Mouse (Mus musculus): Measurements from ENCODE around the gene Nell1.
"Not testable (repeated sequence)": the region's sequence is repeated elsewhere in the genome, so short reads cannot be mapped to it uniquely, and the experiment has no call there.

Nell1 gene

DNA sequence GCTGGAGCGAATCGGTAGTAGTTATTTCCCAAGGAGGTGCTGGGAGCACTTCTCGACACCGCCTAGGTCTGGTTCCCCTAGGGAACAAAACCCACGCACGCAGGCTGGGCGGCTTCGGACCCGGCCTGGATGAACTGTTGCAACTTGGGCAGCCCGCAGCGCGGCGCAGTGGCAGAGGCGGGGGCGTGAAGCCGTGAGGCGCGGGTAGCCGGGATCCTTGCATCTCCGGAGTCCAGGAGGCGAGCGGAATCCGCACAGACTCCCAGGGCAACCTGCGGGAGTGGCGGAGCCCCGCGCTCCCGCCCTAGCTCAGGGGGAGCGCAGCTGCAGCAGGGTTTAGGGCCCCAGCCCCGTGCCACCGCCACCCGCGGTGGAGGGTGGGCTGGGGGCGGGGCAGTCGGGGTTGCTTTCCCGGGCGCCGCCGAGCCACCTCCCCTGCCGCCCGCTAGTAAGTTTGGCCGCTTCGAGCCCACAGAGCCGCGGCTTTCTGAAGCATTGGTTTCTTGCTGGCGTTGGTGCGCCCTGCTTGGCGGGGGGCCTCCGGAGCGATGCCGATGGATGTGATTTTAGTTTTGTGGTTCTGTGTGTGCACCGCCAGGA is at the start of gene Nell1:
Gene Nell1, plus strand, starts transcription at position 24 of the 600 bp plus-strand sequence.
- DNase-seq (ENCODE audit: low spot score): no peak

DNA sequence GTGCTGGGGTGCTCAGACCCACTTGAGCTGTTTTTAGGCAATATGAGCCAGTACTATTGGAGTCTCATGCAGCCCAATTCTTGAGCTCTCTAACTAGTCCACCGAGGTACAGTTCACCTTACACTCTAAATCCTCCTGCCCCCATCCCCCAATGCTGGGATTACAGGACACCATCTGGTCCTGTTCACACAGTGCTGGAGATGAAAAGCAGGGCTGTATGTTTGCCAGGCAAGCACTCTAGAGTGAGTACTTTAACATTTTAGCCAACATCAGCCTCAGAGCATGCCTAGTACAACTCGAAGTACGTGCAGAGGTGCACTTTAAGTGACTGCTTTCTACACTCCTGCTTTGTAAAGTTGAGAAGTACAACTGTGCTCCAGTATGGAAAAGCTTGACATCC is 46.1 kb upstream of the Nell1 start:
- DNase-seq (ENCODE audit: low spot score): no peak

DNA sequence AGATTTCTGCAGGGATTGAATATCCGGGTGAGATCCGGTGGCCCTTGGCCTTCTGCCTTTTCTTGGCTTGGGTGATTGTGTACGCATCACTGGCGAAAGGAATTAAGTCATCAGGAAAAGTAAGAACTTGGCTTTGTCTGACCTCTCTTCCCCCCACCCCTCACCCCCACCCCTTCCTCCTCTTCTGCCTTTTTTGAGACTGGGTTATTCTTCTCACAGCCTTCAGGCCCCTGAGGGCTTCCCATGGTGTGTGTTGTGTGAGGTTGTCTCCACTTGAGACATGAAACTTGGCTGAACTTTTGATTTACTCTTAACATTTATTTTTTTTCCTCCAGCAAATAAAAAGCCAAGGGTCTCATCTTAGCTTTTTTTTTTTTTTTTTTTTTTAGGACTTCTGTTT is 44.7 kb upstream of the Nell1 start:
- no peak for DNase-seq (ENCODE audit: low spot score)

DNA sequence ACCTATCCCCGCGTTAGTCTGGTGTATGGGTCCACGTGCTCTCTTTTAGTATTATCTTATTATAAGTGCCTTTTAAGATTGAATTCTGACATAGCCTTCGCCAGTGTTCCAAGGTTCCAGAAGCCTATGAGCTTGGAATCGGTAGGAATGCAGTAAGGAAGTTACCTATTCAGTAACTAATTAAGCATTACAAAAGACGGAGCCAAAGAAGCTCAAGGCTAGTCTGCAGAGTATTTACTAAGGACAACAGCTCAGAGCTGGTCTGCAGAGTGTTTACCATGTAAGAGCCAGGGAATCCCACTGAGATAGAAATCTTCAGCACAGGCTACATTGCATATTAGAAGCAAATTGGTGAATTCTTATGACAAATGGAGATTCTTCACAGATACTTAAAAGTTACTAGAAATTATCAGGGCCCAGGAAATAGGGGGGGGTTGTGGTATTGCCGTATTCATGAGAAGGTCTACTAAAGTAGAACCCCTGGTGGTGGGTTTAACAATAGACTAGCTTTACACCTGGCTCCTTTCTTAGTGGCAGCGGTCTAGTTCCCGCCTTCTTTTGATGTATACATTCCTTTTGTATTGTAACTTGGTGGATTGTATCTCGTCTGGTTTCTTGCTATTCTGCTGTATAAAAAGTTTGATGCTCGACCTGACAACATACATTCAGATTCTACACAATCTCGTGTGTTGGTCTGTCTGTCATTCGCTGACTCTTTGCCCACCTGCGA is 41.1 kb upstream of the Nell1 start:
- not testable (repeated sequence) for DNase-seq (ENCODE audit: low spot score)

DNA sequence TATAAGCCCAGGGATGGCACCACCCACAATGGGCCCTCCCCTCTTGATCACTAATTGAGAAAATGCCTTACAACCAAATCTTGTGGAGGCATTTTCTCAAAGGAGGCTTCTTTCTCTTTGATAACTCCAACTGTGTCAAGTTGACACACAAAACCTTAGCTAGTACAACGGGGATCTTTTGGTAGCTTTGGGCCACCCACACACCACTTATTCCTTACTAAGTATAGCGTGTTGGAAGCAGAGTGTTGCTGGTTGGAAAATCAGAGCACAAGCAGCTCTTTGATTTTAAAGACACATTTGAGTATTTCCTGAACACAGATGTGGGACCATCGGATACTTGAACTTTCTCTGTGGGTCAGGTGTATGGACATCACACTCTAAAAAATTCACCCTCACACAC is 37.8 kb upstream of the Nell1 start:
- no peak for DNase-seq (ENCODE audit: low spot score)

DNA sequence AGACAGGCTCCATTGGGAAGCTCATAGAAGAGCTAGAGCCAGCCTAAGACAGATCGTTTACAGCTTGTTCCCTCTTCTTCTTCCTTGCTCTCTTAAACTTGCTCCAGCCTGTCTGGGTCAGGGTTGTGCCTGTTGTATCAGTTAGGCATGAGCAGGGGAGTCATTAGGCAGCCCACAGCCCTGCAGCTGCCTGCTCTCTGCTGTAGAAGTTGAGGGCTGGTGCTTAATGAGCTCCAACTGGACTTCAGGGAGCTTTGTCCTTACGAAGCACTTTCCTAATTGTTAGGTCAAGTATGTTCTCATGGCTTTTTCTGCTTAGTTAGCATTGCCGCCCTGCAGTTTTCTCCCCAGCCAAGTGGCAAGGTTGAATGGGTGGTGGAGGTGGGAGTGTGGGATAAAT is 32.6 kb upstream of the Nell1 start:
- no peak for DNase-seq (ENCODE audit: low spot score)

DNA sequence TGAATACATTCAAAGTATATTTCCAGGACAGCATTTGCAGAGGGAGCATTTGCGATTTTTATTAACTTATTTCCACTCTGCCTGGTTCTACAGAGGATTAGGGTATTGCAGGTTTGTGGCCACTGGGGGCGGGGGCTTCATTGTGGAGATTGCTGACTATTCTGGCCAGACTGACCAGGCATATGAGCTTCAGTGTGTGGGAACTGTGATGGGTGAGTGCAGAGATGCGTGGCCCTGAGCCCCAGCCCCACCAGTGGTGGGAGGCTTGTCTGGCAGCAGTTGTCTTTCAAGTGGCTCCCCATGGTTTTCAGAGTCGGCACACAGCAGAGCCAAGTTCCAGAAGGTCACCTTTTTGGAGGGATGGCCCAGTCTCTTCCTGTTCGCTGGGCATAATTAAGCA is 32.2 kb upstream of the Nell1 start:
- no peak for DNase-seq (ENCODE audit: low spot score)

DNA sequence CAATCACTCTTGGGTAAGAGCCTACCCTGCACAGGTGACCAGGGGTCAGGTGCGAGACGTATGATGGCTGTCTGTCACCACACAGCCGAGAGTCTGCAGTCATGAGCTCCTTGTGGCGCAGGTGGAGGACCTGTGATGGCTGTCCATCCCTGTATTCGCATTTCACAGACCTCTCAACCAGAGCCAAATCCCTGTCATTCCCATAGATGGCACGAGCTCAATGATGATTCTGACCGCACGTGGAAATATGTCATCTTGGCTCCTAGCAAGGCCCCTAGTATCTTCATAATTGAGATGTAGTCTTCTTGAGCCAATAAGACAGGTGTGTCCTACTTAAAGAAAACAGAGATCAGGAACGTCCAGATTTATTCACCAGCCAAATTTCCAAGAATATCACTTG is 28.0 kb upstream of the Nell1 start:
- DNase-seq (ENCODE audit: low spot score): no peak

DNA sequence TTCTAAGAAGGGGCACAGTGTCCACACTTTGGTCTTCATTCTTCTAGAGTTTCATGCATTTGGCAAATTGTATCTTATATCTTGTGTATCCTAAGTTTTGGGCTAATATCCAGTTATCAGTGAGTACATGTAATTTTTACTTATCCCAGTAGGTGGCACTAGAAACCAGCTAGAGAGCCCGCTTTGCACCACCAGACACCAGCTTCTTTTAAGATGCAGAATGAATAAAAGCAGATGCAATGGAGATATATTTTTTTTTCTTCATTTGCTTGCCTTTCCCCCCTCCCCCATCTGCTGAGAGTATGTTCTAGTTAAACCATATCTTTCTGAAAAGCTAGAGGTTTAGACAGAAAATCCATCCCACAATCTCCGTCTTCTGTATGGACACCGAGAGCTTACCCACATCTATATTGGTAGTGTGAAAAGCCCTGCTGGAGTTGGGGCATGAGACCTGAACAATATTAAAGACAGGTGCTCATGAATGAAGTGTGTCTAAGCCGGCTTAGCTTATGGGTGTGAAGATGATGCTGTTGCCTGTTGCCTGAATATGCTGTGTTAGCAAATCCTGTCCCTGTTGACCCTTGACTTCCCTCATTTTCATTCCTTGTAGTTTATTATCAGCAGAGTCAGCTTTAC is 21.0 kb upstream of the Nell1 start:
- DNase-seq (ENCODE audit: low spot score): no peak

DNA sequence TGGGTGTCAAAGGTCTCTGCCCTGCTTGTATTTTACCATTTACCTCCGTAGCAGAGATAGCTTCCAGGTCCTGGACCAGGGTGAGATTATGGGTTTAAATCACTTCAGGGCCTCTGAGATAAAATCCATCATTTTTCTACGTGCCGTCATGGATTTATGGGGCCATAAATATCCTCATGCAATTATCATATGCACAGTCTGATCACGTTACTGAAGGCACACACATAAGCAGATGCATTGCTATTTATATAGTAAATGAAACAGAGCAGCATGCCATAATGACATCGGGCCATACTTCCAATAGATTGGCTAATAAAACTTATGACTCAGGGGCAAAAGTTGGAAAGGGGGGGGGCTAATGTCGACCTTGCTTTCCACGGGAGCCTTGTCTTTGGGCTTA is 19.8 kb upstream of the Nell1 start:
- no peak for DNase-seq (ENCODE audit: low spot score)

DNA sequence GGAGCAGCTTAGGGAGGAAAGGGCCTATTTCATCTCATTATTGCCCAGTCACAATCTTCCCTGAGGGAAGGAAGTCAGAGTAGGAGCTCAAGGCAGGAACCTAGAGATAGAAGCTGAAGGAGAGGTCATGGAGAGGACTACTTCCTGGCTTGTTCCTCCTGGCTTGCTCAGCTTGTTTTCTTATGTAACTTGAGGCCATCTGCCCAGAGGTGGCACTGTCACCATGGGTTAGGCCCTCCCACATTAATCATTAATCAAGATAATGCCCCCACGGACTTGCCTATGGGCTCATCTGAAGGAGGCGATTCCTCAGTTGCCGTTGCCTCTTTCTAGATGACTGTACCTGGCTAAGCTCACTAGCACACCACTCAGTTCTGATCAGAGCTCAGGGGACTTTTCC is 17.5 kb upstream of the Nell1 start:
- DNase-seq (ENCODE audit: low spot score): no peak

DNA sequence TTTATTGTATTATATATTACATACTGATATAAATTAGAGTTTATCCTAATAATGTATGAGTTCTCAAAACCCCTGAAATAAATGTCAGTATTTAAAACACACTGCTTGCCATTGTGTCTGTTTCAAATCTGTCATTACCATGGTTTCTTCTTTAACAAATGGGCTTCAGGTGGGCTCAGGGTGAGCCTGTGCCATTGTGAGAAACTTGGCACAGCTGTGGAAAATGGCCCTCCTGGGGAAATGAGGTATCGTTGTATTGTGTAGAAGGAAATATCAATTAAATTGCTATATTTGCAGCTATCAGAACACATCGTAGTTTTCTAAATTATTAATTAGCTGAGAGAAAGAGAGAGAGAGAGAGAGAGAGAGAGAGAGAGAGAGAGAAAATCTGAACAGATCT is 10.9 kb upstream of the Nell1 start:
- no peak for DNase-seq (ENCODE audit: low spot score)

DNA sequence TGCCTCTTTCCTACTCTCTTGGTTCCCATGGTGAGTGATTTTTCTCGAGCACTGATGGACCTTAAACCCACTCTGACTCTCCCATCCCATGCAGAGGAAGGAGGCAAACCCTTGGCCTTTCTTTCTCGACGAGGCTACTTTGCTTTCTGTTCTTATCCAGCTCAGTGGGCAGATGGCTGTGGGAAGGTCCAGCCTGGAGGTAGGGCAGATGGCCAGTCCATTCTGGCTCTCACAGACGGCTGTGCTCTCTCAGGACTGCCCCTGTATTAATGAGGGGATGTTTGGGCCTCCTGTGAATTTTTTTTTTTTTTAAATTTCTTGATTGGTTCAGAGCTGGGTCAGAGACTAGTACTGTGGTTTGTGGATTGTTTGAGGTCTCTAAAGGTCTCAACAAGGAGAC is 5.1 kb upstream of the Nell1 start:
- DNase-seq (ENCODE audit: low spot score): no peak

DNA sequence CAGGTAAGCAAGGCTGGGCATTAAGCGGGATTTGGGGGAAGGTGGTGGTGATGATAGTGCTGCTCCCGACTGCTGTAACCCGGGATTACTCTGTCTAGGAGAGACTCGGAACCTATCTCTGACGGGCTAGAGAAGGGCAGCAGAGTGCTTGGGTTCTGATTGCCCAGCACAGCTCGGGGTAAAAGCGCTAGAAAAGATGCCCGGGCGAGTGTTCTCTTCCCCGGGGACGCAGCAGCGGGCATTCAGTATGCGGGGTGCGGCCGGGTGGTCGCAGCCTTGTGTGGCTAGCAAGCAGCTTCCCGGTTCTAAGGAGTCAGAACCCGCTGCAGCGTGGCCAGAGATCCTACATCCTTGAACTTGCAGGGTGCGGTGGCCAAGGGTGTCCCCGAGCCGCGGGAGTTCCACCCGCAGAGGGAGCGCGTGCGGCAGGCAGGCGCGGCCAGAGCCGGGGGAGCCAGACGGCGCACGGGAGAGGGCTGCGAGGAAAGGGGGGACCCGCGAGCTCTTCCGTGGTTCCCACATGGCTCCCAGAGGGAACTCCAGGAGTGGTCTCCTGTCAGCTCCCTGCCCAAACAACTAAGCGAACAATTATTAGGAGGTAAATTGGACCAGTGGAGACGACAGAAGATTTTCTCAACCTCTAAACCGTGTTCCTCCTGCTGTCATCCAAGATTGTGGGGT is 917 bp downstream of the Nell1 start:
- no peak for DNase-seq (ENCODE audit: low spot score)

DNA sequence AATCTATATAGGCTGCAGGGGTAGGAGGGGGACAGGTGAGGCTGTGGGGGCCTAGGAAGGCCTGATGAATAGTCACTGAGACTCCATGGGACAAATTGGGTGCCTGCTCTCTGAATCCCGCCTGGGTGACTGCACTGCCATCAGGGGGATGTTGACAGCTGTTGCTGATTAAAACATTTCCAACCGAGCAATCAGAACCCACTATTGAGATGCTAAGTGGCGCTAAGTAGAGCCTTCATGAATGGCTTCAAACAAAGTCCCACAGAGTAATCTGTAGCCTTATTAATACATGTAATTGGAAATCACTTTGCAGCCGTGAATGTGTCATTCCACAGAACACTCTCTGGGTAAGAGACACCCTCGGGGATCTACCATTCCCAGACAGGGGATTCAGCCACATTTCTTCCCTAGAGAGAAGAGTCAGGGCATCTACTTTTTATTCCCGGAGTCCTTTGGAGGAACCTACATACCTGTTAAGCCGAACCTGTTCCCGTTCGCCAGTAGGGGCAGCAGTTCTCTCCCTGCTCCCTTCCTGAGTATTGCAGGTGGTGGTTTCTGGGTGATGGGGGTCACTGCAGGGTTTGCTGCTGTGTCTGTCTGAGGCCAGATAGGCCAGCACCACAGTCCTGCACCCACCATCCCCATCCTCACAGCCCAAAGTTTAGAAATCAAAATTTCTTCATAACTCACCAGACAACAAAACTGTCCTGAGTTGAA is 7.0 kb downstream of the Nell1 start:
- no peak for DNase-seq (ENCODE audit: low spot score)

DNA sequence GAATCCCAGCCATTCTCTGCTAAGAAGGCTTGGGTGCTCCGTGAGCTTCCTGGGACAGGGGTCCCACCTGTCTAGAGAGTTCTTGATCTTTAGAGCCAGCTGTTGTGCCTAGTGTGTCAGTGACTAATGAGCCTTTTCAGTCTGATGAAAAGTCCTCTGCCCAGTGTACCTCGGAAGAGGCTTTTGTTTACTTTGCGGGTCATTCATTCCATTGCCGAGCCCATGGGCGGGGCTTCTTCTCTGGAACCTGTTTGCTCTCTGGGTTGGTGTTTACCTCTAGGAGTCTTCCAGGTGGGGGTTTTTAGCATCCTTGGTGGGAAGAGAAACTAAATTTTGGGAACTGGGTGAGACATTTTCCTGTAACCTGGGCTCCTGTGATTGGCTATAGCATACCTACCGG is 10.0 kb downstream of the Nell1 start:
- DNase-seq (ENCODE audit: low spot score): no peak

DNA sequence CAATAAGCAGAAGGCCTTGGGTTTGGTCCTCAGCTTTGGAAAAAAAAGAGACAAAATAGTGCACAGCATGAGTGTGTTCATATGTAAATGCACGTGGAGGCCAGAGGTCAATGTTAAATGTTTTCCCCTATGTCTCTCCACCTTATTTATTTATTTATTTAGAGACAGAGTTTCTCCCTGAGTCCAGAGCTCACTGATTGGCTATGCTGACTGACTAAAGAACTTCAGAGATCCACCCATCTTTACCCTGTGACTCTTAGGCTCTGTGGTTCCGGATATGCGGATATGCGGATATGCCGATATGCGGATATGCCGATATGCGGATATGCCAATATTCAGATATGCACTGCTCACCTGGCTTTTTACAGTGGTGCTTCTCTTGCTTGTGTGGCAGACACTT is 11.3 kb downstream of the Nell1 start:
- DNase-seq (ENCODE audit: low spot score): no peak

DNA sequence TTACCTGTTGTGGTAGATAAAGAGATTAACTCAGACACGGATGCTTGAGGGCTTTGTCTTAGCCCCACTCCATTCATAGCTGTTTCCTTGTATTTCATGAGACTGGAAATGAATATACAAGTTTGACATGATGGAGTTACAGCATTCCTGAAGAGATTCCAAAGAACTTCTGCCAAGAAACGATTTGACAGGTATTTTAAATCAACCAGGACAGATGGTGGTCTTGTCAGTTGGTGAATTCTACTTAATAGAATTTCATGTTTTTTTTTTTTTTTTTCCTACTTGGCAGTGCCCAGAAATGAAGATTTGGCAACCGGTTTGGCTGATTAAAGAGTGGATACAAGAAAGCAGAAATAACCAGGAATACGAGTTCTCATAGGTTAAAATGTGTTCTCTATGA is 24.7 kb downstream of the Nell1 start:
- DNase-seq (ENCODE audit: low spot score): no peak

DNA sequence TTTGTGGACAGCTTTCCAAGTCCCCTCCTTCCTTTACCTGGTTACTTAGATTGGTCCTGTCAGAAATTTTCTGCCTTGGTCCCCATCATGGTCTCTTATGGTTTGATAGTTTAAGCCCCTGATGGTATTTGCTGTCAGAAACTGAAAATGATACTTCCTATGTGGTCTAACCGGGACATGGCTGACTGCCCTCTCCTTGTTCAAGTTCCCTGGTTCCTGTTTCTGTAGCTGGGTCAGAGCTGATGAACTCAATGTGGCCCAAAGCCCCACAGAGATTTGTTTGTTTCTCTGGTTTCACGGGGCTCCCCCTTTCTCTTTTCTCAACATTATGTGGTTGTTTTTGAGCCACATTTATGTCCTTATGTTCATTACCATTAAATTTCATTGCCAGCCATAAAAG is 30.6 kb downstream of the Nell1 start:
- DNase-seq (ENCODE audit: low spot score): no peak

DNA sequence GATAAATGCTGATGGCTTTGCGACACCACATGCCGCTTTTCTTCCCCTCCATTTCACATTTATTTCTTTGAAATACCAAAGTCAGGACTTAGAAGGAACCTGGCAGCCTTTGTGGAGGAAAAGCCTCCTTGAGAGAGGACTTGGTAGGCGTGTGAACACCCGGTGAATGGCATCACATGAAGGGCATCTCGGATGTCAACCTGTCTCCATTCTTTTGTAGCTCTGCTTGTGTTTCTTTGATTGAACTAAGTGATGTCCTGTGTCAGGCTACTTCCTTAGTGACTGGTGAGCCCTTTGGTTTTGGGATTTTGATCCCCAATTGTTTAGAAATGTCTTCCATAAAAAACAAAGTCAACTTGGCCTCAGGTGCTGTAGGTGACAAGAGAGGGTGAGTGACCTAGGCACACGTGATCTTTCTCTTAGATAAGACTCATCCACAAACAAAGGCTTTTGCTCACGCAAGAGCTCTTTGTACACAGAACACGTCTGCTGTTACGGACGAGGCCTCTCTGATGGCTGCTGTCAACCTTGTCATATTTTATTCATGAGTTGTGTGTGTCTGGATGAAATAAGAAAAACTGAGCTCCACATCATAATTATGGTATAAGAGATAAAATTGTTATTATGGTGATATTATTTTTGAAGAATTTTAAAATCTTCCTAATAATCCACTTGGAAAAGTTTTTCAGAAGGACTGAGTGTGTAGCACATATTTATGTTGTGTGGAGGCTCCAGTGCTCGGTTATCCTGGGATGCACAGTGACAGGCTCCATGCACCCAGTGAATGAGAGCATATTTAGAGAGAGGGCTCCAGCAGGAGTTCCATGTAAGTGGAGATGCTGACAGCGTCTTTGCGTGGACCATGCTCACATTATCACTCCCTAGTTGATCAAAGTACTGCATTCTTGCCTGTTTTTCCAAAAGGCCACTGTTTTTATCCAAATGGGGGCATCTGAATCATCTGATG is 60.8 kb downstream of the Nell1 start:
- no peak for DNase-seq (ENCODE audit: low spot score)

DNA sequence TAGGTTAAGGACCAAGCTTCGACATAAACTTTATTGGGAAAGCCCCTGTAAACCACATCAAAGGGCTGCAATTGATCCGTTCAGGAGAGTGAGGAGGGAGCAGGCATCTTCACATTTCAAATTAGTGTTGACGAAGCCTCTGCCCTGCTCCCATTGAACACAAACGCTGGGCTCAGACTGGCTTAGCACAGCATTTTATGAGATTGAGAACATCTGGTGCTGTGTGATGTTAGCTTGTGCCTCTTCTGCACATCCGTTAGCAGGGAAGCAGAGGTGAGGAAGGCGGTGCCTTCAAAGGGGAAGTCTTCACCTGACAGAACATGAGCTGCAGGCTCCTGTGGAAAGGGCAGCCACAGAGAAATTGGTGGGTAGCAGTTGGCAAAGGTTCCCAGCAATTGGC is 66.4 kb downstream of the Nell1 start:
- no peak for DNase-seq (ENCODE audit: low spot score)
